ENCODE assay signal across 19 mouse cellular contexts in genomic region chr5:96454422-96454821, GRCm38 (mm10).
DNase-seq lines count a peak whose midpoint lies in the region; ATAC-seq and TF ChIP-seq lines count a peak whose summit lies in the region.
"Had no signal": no experiment of that assay in that cellular context is flagged by ENCODE, and none has a peak within 500 bp of the region (broad histone marks: within the 10 kb centered on the region; RNA-seq: fewer than 3 reads in every experiment).

No protein-coding gene starts in this region.

- H3K9me3 ChIP-seq in heart, embryonic 10.5 days: no peaks in the 10 kb centered on the region
- H3K9me3 ChIP-seq in heart, embryonic 14.5 days (ENCODE audit: control insufficient read depth, low read length): no peaks in the 10 kb centered on the region
- H3K9me3 ChIP-seq in kidney, embryonic 16.5 days (ENCODE audit: low read length): no peaks in the 10 kb centered on the region
- H3K9me3 ChIP-seq: embryonic facial prominence, embryonic 10.5 days; forebrain, embryonic 13.5 days; hindbrain, embryonic 13.5 days had no signal

- TF ChIP-seq EP300 in heart, adult 2 months (IDR thresholded peaks at IDR 0.05; ENCODE audit: insufficient read depth, low read depth, low read length): no peak

- H3K4me2 ChIP-seq in heart, embryonic 14.5 days (ENCODE audit: low read length): no peak overlapping the region
- no peak overlapping the region for H3K4me2 ChIP-seq in kidney, embryonic 16.5 days (replicated peaks; ENCODE audit: low read depth, low read length)
- H3K4me2 ChIP-seq: forebrain, embryonic 13.5 days; hindbrain, embryonic 13.5 days had no signal

- no peak for TF ChIP-seq CTCF in heart, adult 2 months (IDR thresholded peaks at IDR 0.05)

- no peak for DNase-seq in heart, embryonic 10.5 days (ENCODE audit: low spot score)
- DNase-seq in heart, adult 2 months: no peak
- no peak for DNase-seq in heart, adult 18-20 months
- DNase-seq in kidney, adult 9 months: no peak
- DNase-seq: adrenal gland, postnatal 14 days; cerebellum, adult 18-20 months; cerebellum, postnatal 10 days; forebrain, postnatal 0 days; gastrocnemius, postnatal 36 days; kidney, adult 11 months had no signal

- peaks cover 34% of the 10 kb centered on the region for H3K4me1 ChIP-seq in heart, embryonic 10.5 days
- H3K4me1 ChIP-seq in heart, adult 2 months (ENCODE audit: control insufficient read depth, insufficient read depth, low read length): no peaks in the 10 kb centered on the region
- peaks cover 7 to 22% of the 10 kb centered on the region in 2 experiments for H3K4me1 ChIP-seq in heart, embryonic 14.5 days (ENCODE audit: control insufficient read depth in 2 of 2, insufficient read depth in 2 of 2, low read length in 2 of 2)
- peaks cover 48% of the 10 kb centered on the region for H3K4me1 ChIP-seq in kidney, embryonic 16.5 days (ENCODE audit: insufficient read depth, low read length)
- H3K4me1 ChIP-seq: forebrain, embryonic 13.5 days; hindbrain, embryonic 13.5 days had no signal

- TF ChIP-seq POLR2A in heart, adult 2 months (IDR thresholded peaks at IDR 0.05; ENCODE audit: insufficient read depth, low read depth, low read length): no peak

- no peak for ATAC-seq in heart, embryonic 14.5 days (ENCODE audit: insufficient number of reproducible peaks, insufficient read depth, low FRiP score, low read depth)
- 0 out of 2 replicates have a peak, but pooled peaks have one; percentile 20 for ATAC-seq in kidney, embryonic 16.5 days (ENCODE audit: low FRiP score, low TSS enrichment)
- ATAC-seq: activated CD4-positive, CD25-positive, alpha-beta regulatory T cell, adult 4 months; forebrain, embryonic 13.5 days; forebrain, postnatal 0 days; hindbrain, postnatal 0 days; Patski had no signal

- H3K79me2 ChIP-seq in heart, adult 2 months (replicated peaks; ENCODE audit: control insufficient read depth, insufficient read depth, low read length): no peaks in the 10 kb centered on the region

- no peak overlapping the region for H3K4me3 ChIP-seq in heart, embryonic 10.5 days
- no peak overlapping the region for H3K4me3 ChIP-seq in heart, adult 2 months
- H3K4me3 ChIP-seq in heart, embryonic 14.5 days (ENCODE audit: control insufficient read depth in 1 of 2, insufficient read depth in 1 of 2, low read depth in 1 of 2, low read length in 2 of 2): no peak overlapping the region
- H3K4me3 ChIP-seq in kidney, embryonic 16.5 days (ENCODE audit: low read length): no peak overlapping the region
- H3K4me3 ChIP-seq: embryonic facial prominence, embryonic 10.5 days; forebrain, embryonic 13.5 days; hindbrain, embryonic 13.5 days had no signal

- H3K36me3 ChIP-seq in heart, embryonic 10.5 days: no peaks in the 10 kb centered on the region
- H3K36me3 ChIP-seq in heart, adult 2 months (ENCODE audit: control insufficient read depth, insufficient read depth, low read length): peaks cover 5% of the 10 kb centered on the region
- H3K36me3 ChIP-seq in heart, embryonic 14.5 days (ENCODE audit: control insufficient read depth, insufficient read depth, low read length): no peaks in the 10 kb centered on the region
- no peaks in the 10 kb centered on the region for H3K36me3 ChIP-seq in kidney, embryonic 16.5 days (ENCODE audit: insufficient read depth, low read length)
- H3K36me3 ChIP-seq: embryonic facial prominence, embryonic 10.5 days; hindbrain, embryonic 13.5 days had no signal

- intact Hi-C loops in heart, adult 2 months (cut with DNase I): no loop called here

- H3K27ac ChIP-seq in heart, embryonic 10.5 days: peak overlapping the region; percentile 45; the same call in 1 of the 2 replicates
- no peak overlapping the region for H3K27ac ChIP-seq in heart, adult 2 months
- H3K27ac ChIP-seq in heart, embryonic 14.5 days (replicated peaks in 1 of 2; ENCODE audit: control insufficient read depth in 1 of 2, insufficient read depth in 1 of 2, low read depth in 2 of 2, low read length in 2 of 2): peak overlapping the region; percentile 79 to 83
- no peak overlapping the region for H3K27ac ChIP-seq in kidney, embryonic 16.5 days (ENCODE audit: low read length)
- H3K27ac ChIP-seq: embryonic facial prominence, embryonic 10.5 days; forebrain, embryonic 13.5 days; hindbrain, embryonic 13.5 days; hindbrain, postnatal 0 days had no signal

- 63% methylated on average over 3 of the region's 3 CpGs for WGBS in heart, embryonic 10.5 days
- 55% methylated on average over 3 of the region's 3 CpGs for WGBS in heart, adult 2 months
- WGBS in heart, embryonic 14.5 days: 39% methylated on average over 3 of the region's 3 CpGs
- WGBS in kidney, embryonic 16.5 days: 66% methylated on average over 3 of the region's 3 CpGs

- no peak overlapping the region for H3K9ac ChIP-seq in heart, adult 2 months (ENCODE audit: low read depth, low read length)
- no peak overlapping the region for H3K9ac ChIP-seq in heart, embryonic 14.5 days (ENCODE audit: low read length)
- no peak overlapping the region for H3K9ac ChIP-seq in kidney, embryonic 16.5 days (replicated peaks; ENCODE audit: low read length)
- H3K9ac ChIP-seq: forebrain, embryonic 13.5 days; forebrain, postnatal 0 days; hindbrain, embryonic 13.5 days had no signal

- H3K27me3 ChIP-seq in heart, embryonic 10.5 days (ENCODE audit: insufficient read depth, poor library complexity, severe bottlenecking): no peaks in the 10 kb centered on the region
- no peaks in the 10 kb centered on the region for H3K27me3 ChIP-seq in heart, adult 2 months (ENCODE audit: control insufficient read depth, insufficient read depth, low read length)
- no peaks in the 10 kb centered on the region for H3K27me3 ChIP-seq in heart, embryonic 14.5 days (ENCODE audit: control insufficient read depth, insufficient read depth, low read length)
- no peaks in the 10 kb centered on the region for H3K27me3 ChIP-seq in kidney, embryonic 16.5 days (ENCODE audit: insufficient read depth, low read length)
- H3K27me3 ChIP-seq: CH12.LX; forebrain, embryonic 13.5 days; hindbrain, embryonic 13.5 days; Patski had no signal

Comparison
In these comparisons a context has a peak if more than half of its experiments do, and no peak if none do; other contexts are left out.
1. H3K27ac ChIP-seq: peak in heart, embryonic 10.5 days (single experiment) and heart, embryonic 14.5 days (2 of 2); none in heart, adult 2 months (single experiment) and kidney, embryonic 16.5 days (single experiment).